Mouse (Mus musculus) heart, embryonic 14.5 days (tissue): ENCODE measurements at regions not wholly inside any gene's neighbourhood (a gene's known extent, or its start where the extent isn't known, plus 50 kb on each side); places are given as distances from the start of the nearest gene placed in this dataset.

Experiments
- ATAC-seq: fragments of 200-750 bp; cut with Nextera tagmentation; 2 replicates; pipeline ENCODE4 v1.8.0; 2017; ENCODE audit warnings: low read depth, moderate TSS enrichment; ENCODE audit not compliant: insufficient number of reproducible peaks, insufficient read depth, low FRiP score
- H3K27ac ChIP-seq, 2 experiments: fragments of 200-500 bp in 1 of 2; fragments of 300-500 bp in 1 of 2; sonication (generic) in 1 of 2; replicated peaks in 1 of 2; 2 replicates each; pipeline ENCODE4 v1.5.1; 2012 to 2014; ENCODE audit warnings: low read depth in 2 of 2, low read length in 2 of 2, control low read depth in 1 of 2, mild to moderate bottlenecking in 1 of 2, mixed read lengths in 1 of 2; ENCODE audit not compliant: control insufficient read depth in 1 of 2, insufficient read depth in 1 of 2
- H3K27me3 ChIP-seq: fragments of 300-500 bp; sonication (generic); 2 replicates; pipeline ENCODE4 v1.6.1; 2014; ENCODE audit warnings: mild to moderate bottlenecking, low read length, control low read depth; ENCODE audit not compliant: control insufficient read depth, insufficient read depth
- H3K36me3 ChIP-seq: fragments of 300-500 bp; sonication (generic); 2 replicates; pipeline ENCODE4 v1.6.1; 2014; ENCODE audit warnings: mild to moderate bottlenecking, control low read depth, low read length, mixed read lengths; ENCODE audit not compliant: control insufficient read depth, insufficient read depth
- H3K4me1 ChIP-seq, 2 experiments: fragments of 200-500 bp in 1 of 2; fragments of 300-500 bp in 1 of 2; sonication (generic) in 1 of 2; 2 replicates each; pipeline ENCODE4 v1.6.1; 2012 to 2014; ENCODE audit warnings: low read length in 2 of 2, control low read depth in 1 of 2, mixed read lengths in 1 of 2; ENCODE audit not compliant: control insufficient read depth in 2 of 2, insufficient read depth in 2 of 2
- H3K4me2 ChIP-seq: fragments of 300-500 bp; sonication (generic); 2 replicates; pipeline ENCODE4 v1.6.1; 2014; ENCODE audit warnings: mild to moderate bottlenecking, low read length
- H3K4me3 ChIP-seq, 2 experiments: fragments of 200-500 bp in 1 of 2; fragments of 300-500 bp in 1 of 2; sonication (generic) in 1 of 2; 2 replicates each; pipeline ENCODE4 v1.5.1; 2012 to 2014; ENCODE audit warnings: low read length in 2 of 2, mild to moderate bottlenecking in 2 of 2, control low read depth in 1 of 2, low read depth in 1 of 2, moderate library complexity in 1 of 2; ENCODE audit not compliant: control insufficient read depth in 1 of 2, insufficient read depth in 1 of 2
- H3K9ac ChIP-seq: fragments of 300-500 bp; sonication (generic); 2 replicates; pipeline ENCODE4 v1.6.1; 2014; ENCODE audit warnings: mild to moderate bottlenecking, low read length
- H3K9me3 ChIP-seq: fragments of 300-500 bp; sonication (generic); 2 replicates; pipeline ENCODE4 v1.6.1; 2016; ENCODE audit warnings: low read length, control low read depth; ENCODE audit not compliant: control insufficient read depth
- WGBS: fragments of 180-500 bp; shearing (Covaris S2); extraction: QIAGEN DNeasy Blood & Tissue Kit; methylation state at CpG from one replicate; pipeline ENCODE4 v1.1.7; 2014; 5-methylcytosine and 5-hydroxymethylcytosine counted together

GRCm38 (mm10) chr10:97282416-97282815 lies 197.0 kb upstream of the Dcn start:
- no peak for ATAC-seq
- H3K4me3 ChIP-seq = no peak overlapping the region
- H3K9ac ChIP-seq = no peak overlapping the region
- H3K4me2 ChIP-seq = no peak overlapping the region
- H3K9me3 ChIP-seq = no peaks in the 10 kb centered on the region
- 71% methylated on average over 2 of the region's 2 CpGs for WGBS
- no peak overlapping the region for H3K27ac ChIP-seq
- H3K4me1 ChIP-seq = no peaks in the 10 kb centered on the region
- no peaks in the 10 kb centered on the region for H3K27me3 ChIP-seq
- no peaks in the 10 kb centered on the region for H3K36me3 ChIP-seq

GRCm38 (mm10) chr10:97282841-97283496 lies 196.4 kb upstream of the Dcn start:
- Histone ChIP-seq H3K4me2 (no peak overlapping the region), H3K27ac (no peak overlapping the region), H3K4me3 (no peak overlapping the region), H3K9ac (no peak overlapping the region), H3K36me3 (no peaks in the 10 kb centered on the region), H3K4me1 (no peaks in the 10 kb centered on the region), H3K9me3 (no peaks in the 10 kb centered on the region), H3K27me3 (no peaks in the 10 kb centered on the region)
- 63% methylated on average over 4 of the region's 4 CpGs for WGBS
- ATAC-seq = no peak

GRCm38 (mm10) chr10:97304791-97305355 lies 174.5 kb upstream of the Dcn start:
- Histone ChIP-seq H3K4me3 (no peak overlapping the region), H3K9ac (no peak overlapping the region), H3K4me2 (no peak overlapping the region), H3K9me3 (no peaks in the 10 kb centered on the region), H3K27me3 (no peaks in the 10 kb centered on the region), H3K36me3 (no peaks in the 10 kb centered on the region), H3K27ac (no peak overlapping the region), H3K4me1 (no peaks in the 10 kb centered on the region)
- no peak for ATAC-seq
- 75% methylated on average over 3 of the region's 3 CpGs for WGBS

- no peaks in the 10 kb centered on the region for H3K36me3 ChIP-seq
- H3K4me3 ChIP-seq = no peak overlapping the region
- H3K9me3 ChIP-seq = no peaks in the 10 kb centered on the region
- H3K27ac ChIP-seq = no peak overlapping the region
- ATAC-seq = no peak
- peaks cover 0 to 8% of the 10 kb centered on the region in 2 experiments; a peak in 1 of 4 replicates for H3K4me1 ChIP-seq
- 86% methylated on average over 5 of the region's 5 CpGs for WGBS
- H3K9ac ChIP-seq = no peak overlapping the region
- no peak overlapping the region for H3K4me2 ChIP-seq
- H3K27me3 ChIP-seq = no peaks in the 10 kb centered on the region
Measured at GRCm38 (mm10) chr10:97309580-97309979, 169.8 kb upstream of the Dcn start.

GRCm38 (mm10) chr10:97312509-97312908 lies 166.9 kb upstream of the Dcn start:
- H3K4me2 ChIP-seq = peak overlapping the region; percentile 65
- H3K9ac ChIP-seq = peak overlapping the region; percentile 55
- no peaks in the 10 kb centered on the region for H3K9me3 ChIP-seq
- H3K4me1 ChIP-seq = peaks cover 0 to 8% of the 10 kb centered on the region in 2 experiments; a peak in 1 of 4 replicates
- no peaks in the 10 kb centered on the region for H3K27me3 ChIP-seq
- H3K36me3 ChIP-seq = no peaks in the 10 kb centered on the region
- peak overlapping the region; percentile 16 to 53; a peak in 3 of 4 replicates for H3K4me3 ChIP-seq
- no peak overlapping the region; a peak in 1 of 4 replicates for H3K27ac ChIP-seq
- 42% methylated on average over 12 of the region's 12 CpGs for WGBS
- 0 out of 2 replicates have a peak, but pooled peaks have one; percentile 4 for ATAC-seq

GRCm38 (mm10) chr10:97312978-97313377 lies 166.4 kb upstream of the Dcn start:
- H3K9ac ChIP-seq = peak overlapping the region; percentile 80
- H3K27me3 ChIP-seq = no peaks in the 10 kb centered on the region
- H3K9me3 ChIP-seq = no peaks in the 10 kb centered on the region
- H3K4me1 ChIP-seq = peaks cover 0 to 8% of the 10 kb centered on the region in 2 experiments; a peak in 1 of 4 replicates
- H3K36me3 ChIP-seq = no peaks in the 10 kb centered on the region
- peak; percentile 89 for ATAC-seq
- H3K27ac ChIP-seq = peak overlapping the region; percentile 93 to 94
- peak overlapping the region; percentile 53 for H3K4me3 ChIP-seq
- under 1% methylated on average over 17 of the region's 17 CpGs for WGBS
- H3K4me2 ChIP-seq = peak overlapping the region; percentile 65

GRCm38 (mm10) chr10:97313407-97313901 lies 166.0 kb upstream of the Dcn start:
- ATAC-seq = peak; percentile 86
- Histone ChIP-seq H3K9me3 (no peaks in the 10 kb centered on the region), H3K4me3 (peak overlapping the region; percentile 53), H3K9ac (peak overlapping the region; percentile 80), H3K27me3 (no peaks in the 10 kb centered on the region), H3K4me1 (peaks cover 0 to 8% of the 10 kb centered on the region in 2 experiments; a peak in 1 of 4 replicates), H3K27ac (peak overlapping the region; percentile 93 to 94), H3K36me3 (no peaks in the 10 kb centered on the region), H3K4me2 (peak overlapping the region; percentile 65)
- 1% methylated on average over 13 of the region's 13 CpGs for WGBS
